Mouse (Mus musculus): Measurements from ENCODE around the gene B4galnt1.
A peak's percentile ranks its signal among the peaks of the same experiment; 100 is the strongest.

The B4galnt1 gene

DNA sequence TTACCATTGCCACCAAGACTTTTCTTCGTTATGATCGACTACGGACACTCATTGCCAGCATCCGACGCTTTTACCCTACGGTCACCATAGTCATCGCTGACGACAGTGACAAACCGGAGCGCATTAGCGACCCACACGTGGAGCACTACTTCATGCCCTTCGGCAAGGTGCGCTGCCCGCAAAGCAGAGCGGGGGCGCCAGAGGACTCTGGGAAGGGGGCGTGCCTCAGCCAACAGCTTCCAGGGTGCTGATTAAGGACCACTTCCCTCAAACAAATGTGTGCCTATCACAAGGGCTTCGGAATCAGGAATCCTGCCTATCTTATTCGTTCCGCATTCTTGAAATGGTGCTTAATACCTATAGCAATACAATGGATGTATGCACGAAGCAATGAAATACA lies 5.0 kb downstream of the B4galnt1 start:
- no peak for DNase-seq (ENCODE audit: low spot score)

DNA sequence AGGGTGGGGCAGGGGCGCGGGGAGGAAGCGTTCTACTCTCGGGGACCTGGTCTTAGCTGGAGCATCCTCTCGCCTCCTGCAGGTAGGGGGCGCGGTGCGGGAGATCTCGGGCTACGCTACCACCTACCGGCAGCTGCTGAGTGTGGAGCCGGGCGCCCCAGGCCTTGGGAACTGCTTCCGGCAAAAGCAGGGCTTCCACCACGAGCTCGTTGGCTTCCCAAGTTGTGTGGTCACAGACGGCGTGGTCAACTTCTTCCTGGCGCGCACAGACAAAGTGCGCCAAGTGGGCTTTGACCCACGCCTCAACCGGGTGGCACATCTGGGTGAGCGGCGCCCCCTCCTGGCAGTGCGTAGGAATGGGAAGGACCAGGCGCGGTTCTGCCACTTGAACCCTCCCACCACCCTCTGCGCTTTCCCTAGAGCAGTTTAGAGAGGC lies 5.8 kb downstream of the B4galnt1 start:
- peak; percentile 76 for DNase-seq (ENCODE audit: low spot score)

DNA sequence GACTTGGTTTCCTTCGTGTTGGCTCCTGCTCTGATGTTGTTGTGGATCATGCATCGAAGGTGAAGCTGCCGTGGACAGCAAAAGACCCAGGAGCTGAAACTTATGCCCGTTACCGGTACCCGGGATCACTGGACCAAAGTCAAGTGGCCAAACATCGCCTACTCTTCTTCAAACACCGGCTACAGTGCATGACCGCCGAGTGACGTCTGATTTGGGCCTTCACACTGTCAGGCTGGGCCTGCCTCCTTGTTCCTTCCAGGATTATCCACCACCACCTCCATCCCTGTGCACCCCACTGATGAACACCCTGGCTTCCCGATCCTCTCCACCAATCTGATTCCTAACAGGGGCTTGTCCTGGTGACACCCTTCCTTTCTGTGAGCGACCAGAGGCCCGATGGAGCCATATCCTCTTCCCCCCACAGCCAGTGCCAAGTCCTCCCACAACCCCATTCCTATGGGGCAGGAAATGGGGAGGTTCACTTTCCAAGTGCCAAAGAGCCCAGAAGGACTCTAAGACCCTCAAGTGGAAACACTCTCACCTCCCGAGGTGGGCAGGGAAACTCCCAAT lies 6.7 kb downstream of the B4galnt1 start:
- DNase-seq (ENCODE audit: low spot score) = no peak

DNA sequence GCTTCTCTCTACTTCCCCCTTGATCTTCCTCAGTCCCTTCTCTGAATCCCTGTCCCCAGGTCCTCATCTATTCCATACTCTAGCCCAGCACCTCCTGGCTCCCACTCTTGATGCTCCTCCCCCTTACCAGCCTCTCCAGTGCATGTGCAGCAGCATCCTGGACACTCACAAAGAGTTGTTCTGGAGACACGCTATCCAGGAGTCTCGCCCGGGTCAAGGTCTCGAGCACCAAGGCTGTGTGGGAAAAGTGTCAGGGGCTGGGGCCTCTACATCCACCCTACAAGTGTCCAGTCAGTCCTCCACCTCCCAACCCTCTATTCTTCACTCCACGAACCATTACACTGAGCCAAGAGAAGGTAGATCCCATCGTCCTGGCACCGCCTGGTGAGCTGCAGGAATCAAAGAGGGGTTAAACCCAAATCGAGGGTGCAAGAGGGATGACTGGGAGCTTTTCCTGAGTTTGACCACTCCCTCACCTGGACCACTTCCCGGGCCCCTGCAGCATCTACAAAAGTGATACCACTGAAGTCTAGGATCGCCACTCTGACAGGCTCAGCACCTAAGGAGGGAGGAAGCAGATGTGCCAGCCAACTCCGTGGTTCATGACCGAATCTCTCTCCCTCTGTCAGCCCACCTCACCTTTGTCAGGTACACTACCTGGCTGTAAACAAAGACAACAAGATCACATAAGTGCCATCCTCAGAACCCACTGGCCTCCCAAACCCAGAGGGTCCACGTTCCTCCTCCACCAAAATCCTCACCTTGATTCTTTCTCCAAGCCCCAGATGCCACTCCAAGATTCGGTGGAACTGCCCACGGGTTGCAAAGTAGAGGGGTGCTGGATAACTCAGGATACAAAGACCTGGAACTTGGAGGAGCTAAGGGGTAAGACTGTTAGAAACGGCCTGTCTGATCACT lies 8.4 kb downstream of the B4galnt1 start:
- no peak for DNase-seq (ENCODE audit: low spot score)

DNA sequence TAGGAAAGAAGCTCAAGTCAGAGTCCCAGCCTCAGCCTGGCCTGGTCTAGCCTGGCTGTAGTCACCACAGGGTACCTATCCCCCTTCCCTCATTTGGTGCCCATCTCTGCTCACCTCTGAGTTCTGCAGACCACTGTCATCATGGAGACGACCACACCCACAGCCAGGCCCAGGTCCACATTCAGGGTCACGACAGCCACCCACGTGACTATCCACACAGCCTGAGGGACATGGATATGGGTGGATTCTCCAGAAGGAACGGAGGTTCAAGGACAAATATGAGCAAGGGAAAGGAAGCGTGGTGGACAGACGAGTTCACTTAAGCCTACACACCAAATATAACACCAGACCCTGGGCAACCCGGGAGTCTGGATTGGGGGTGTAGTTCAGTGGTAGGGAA lies 9.1 kb downstream of the B4galnt1 start:
- no peak for DNase-seq (ENCODE audit: low spot score)

DNA sequence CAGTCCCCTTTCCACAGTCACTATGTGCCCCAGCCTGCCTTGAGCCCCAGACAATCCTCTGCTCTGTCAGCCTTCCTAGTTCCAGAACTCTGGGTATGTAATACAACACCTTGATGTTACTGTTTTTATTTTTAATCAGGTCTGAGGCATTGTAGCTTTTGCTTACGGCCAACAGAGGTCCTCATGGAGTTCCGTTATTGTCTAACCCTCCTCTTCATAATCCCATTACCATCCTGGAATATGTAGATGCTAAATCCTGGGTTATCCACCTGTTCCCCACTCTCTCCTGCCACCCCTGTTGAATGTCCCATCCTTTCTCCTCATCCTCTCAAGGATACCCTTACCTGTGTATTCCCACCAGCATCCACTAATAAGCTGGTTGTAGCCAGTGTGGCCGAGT lies 11.2 kb downstream of the B4galnt1 start:
- DNase-seq (ENCODE audit: low spot score) = no peak

DNA sequence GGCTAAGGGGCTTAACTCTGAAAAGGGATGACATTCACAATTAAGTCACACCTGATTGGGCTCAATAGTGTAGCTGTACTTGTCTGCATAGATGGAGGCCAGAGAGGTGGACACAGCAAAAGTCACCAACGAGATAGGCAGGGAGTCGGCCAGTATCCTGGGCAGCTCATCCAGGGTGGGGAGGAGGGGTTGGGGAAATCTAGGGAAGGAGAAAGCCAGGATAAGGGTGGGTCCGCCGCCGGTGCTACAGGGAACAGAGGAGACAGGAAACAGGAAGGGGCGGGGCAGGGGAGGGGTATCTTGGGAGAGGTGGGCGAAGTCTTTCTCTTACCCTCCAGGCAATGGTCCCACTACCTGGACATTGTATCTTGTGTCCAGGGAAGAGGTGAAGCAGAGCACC lies 11.7 kb downstream of the B4galnt1 start:
- no peak for DNase-seq (ENCODE audit: low spot score)

DNA sequence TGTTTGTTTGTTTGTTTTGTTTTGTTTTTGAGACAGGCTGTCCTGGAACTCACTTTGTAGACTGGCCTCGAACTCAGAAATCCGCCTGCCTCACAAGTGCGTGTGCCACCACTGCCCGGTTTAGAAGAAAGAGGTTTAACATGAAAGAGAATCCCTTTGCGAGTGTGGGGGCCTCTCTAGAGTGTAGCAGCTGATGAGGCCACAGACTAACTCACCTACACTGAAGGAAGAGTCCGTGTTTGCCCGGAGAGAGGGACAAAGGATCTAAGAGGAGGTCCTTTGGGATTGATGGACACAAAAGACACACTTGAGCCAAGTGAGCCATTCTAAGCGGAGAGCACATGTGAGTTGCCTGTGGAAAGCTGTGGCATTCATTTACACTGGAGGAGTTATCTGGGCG lies 12.2 kb downstream of the B4galnt1 start:
- no peak for DNase-seq (ENCODE audit: low spot score)

DNA sequence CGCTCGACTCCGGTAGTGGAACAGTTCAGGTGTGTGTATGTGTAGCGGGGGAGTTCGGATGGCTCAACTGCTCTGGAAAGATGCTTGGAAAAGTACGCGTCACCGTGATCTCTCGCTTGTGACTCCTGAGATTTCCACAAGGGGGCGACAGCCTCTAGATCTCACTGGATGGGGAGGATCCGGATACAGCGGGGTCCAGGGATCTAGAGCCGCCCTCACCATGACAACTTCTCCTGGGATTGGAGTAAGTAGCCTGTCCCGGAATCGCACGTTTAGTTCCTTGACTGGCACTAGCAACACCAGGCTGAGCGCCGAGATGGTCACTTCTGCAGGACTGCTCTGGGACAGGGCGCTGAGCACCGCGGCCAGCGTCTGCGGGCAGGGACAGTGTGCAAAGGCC lies 12.7 kb downstream of the B4galnt1 start:
- DNase-seq (ENCODE audit: low spot score) = peak; percentile 73

DNA sequence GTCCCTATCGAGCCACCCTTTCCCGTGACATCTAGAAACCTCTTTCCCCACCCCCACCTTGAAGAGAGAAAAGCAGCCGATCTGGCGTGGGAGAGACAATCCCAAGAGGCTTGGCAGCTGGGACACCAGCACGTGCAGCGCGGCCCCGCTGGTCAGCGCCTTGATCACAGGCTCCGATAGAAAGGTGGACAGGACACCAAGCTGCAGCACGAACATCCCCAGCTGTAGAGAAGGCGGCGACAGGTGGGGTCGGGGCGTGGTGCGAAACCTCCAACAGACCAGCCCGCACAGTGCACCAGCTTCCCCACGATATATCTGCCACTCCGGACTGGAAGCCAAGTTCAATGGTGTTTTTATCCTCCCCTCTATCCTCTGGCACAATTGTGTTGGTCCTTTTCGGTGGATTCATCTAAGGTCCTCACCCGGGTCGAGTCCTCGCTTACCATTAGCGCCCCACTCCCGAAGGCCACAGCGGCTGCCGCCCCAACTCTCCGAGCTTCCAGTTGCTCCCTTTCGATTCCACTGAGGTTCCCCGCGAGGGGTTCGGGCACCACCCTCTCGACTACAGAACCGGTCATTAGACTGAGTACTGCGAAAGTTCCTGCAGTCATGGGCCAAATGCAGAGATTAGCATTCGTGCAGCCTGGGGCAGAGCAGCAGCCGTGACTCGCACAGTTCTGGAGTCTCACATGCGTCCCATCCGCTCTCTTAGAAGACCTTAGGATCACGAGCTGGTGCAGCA lies 13.4 kb downstream of the B4galnt1 start:
- DNase-seq (ENCODE audit: low spot score) = no peak

GRCm38 (mm10) chr10:127179871-127180694 lies 15.1 kb downstream of the B4galnt1 start, which contains the start of gene Slc26a10:
Slc26a10 (minus strand) TSS chr10:127180645.
- DNase-seq (ENCODE audit: low spot score) = no peak

DNA sequence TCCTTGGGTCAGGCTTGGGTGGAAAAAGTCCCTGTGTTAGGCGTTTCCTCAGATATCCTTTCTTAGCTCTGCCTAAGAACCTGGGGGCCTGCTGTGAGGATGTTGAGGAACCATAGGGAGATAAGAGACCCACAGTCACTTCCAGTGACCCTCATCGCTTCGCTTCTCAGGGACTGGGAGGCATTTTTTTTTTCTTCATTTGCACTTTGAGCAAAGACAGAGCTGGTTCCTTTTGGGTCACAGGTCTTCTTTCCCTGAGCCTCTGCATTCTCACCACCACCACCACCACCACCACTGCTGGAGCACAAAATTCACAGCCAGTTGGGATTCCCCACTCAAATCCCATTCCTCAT lies 15.6 kb downstream of the B4galnt1 start:
- no peak for DNase-seq (ENCODE audit: low spot score)

GRCm38 (mm10) chr10:127181566-127181965 lies 16.5 kb downstream of the B4galnt1 start:
- no peak for DNase-seq (ENCODE audit: low spot score)

DNA sequence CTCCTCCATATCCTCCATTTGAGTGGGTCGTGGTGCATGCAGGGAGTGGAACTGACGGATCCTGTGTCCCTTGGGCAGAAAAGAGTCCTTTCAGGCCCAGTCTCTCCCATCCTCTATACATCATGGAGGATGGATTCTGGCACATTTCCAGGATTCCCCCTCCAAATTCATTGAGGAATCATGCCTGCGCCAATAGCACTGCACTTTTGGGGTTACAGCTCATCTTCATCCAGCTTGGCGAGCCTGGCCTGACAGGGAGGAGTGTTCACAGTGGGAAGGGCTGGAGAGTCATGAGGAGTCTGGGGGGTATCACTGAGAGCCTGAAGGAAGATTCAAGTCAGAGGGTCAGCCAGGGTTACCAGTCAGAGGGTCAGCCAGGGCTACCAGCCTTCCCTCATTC lies 17.6 kb downstream of the B4galnt1 start:
- DNase-seq (ENCODE audit: low spot score) = no peak

DNA sequence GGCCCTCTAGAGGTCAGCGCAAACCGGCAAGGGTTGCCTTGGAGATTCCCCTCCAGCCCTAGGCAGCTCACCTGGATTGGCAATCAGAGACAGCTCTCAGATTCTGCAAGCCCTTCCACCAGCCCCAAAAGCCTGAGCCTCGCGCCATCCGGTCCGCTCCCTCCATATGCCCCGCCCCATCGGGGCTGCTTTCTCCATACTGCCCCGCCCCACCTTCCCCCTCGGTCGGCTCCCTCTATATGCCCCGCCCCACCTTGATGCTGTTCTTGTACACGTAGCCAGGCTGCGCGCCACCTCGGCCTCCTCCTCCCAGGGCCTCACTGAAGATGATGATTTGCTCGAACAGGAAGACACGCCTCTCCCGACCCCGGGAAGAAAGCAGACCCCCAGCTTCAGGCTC lies 18.7 kb downstream of the B4galnt1 start:
- no peak for DNase-seq (ENCODE audit: low spot score)

DNA sequence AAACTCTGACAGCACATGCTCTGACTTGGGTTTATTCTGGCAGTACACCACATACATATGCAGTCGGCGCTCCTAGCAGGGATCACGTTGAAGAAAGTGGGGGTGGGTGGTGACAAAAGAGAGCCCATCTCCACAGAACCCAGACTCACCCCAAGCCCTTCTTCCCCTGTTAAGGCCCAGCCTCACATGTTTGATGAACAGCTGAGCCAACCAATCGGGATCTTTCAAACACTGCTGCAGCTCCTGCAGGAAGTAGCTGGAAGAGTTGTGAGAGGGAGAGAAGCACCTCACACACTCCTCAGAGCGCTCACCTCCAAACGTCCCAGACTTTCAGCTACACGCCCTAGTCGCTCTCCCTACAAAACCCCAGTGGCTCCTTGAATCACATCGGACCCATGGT lies 20.1 kb downstream of the B4galnt1 start:
- DNase-seq (ENCODE audit: low spot score) = no peak

GRCm38 (mm10) chr10:127185506-127185905 lies 20.5 kb downstream of the B4galnt1 start:
- DNase-seq (ENCODE audit: low spot score) = no peak

GRCm38 (mm10) chr10:127186451-127186850 lies 21.4 kb downstream of the B4galnt1 start:
- no peak for DNase-seq (ENCODE audit: low spot score)

DNA sequence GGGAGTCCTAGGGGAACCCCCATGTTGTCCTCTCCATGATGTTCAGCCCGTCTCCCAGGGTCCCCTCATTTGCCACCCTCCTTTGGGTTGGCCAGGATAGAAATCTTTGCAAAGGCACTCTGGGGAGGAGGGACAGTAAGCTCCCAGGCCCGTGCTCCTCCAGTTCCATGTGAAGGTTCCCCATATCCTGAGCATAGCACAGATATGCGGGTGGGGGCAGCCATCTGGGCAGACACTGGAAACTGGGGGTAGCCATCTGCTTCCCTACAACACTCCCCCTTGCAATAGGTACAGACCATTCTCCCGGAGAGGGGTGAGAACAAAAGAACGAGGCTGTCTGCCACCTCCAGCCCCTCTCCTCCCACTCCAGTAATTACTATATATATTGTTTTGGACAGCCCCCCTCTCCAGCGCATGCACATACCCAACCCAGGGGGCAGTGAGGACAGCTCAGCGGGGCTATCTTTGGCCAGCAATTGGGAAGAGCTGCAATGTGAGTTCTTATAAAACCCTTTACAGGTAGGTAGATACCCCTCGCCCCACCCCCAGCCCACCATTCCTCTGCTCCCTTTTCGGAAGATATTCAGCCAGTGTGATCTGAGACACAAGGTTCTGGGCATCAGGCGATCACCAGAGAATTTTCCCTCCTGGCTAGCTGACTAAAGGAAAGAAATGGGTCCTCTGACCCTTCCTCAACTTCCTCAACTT lies 22.5 kb downstream of the B4galnt1 start:
- DNase-seq (ENCODE audit: low spot score) = no peak

DNA sequence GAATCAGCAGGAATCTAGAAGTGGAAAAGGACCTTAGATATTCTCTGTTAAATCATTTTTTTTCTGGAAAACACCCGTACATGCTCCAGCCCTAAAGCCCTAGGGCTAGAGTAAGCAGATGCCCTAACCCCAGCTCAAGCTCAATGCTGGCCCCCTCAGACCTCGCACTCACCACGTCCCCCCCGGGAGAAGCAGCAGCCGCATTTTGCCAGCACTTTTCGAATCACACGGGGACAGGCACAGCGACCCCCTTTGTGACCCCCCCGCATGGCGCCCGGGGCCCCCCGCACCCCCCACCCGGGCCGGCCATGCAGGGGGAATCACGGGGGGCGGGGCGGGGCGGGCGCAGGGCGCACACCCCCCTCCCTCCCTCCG lies 23.0 kb downstream of the B4galnt1 start:
- no peak for DNase-seq (ENCODE audit: low spot score)

DNA sequence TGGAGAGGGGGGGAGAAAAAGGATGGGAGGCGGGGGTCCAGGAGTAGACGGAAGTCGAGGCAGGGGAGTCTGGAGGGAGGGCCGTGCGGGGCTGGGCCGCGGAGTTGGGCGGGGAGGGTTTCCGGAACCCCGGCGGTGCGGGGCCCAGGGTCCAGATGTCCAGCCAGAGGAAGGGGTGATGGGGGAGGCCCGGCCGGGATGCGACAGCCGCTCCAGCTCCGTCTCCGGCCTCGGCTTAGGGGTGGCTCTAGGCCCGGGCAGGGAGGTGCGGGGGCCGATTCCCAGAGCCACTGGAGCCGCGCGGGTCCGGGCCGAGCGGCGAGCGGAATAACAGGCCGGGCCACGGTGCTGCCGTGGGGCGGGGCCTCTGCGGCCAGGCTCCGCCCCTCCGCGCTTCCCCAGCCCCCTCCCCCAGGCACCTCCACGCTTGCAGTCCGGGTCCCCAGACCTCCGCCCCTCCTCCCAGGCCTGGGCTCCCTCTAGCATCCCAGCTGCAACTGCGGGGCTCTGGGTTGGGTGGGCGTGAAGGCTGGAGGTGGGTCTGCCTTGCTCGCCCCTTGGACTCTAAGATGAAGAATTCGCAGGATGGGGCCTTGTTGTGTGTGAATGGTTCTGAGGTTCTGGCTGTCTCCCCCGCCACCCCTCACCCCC lies 23.6 kb downstream of the B4galnt1 start:
- DNase-seq (ENCODE audit: low spot score) = no peak

All from lung, postnatal 25 days (tissue).